Mouse (Mus musculus): Measurements from ENCODE around the gene Tnfsf15.

GRCm38 (mm10) chr4:63765050-63765449 lies 20.1 kb upstream of the Tnfsf15 start:
- TF ChIP-seq POLR2A (IDR thresholded peaks at IDR 0.05; ENCODE audit: control insufficient read depth, low read depth, low read length) (no peak), CTCF (IDR thresholded peaks at IDR 0.05; ENCODE audit: control insufficient read depth, insufficient read depth, insufficient replicate concordance, low read depth, low read length) (no peak)

All from testis, adult 2 months (tissue).